Mouse (Mus musculus) embryonic fibroblast, embryonic 13.5 days (primary cell): ENCODE measurements around the gene Tox2. TPM values are rescaled to one million over a fixed set of nuclear protein-coding genes. Genes with fewer than 3 reads are reported as not detected.

ENCODE experiments used
- H3K27ac ChIP-seq: 2 replicates; pipeline ENCODE4 v1.5.1; 2012; ENCODE audit warnings: low read length, control low read depth, inconsistent platforms; ENCODE audit not compliant: insufficient read depth
- H3K4me1 ChIP-seq: 2 replicates; pipeline ENCODE4 v1.6.1; 2011; ENCODE audit warnings: low read length; ENCODE audit not compliant: control insufficient read depth, insufficient read depth
- H3K4me3 ChIP-seq: 2 replicates; pipeline ENCODE4 v1.5.1; 2011; ENCODE audit warnings: mild to moderate bottlenecking, control low read depth, low read length; ENCODE audit not compliant: insufficient read depth
- CTCF ChIP-seq: IDR thresholded peaks from 2 replicates; pipeline ENCODE4 v1.5.1; 2011; ENCODE audit warnings: mild to moderate bottlenecking, control low read depth, low read length, moderate library complexity, borderline replicate concordance; ENCODE audit not compliant: insufficient read depth
- POLR2A ChIP-seq: IDR thresholded peaks from 2 replicates; pipeline ENCODE4 v1.6.1; 2011; ENCODE audit warnings: low read depth, mild to moderate bottlenecking, control low read depth, low read length, moderate library complexity
- polyA plus RNA-seq: library from polyadenylated mRNA; stranded (reverse); fragments of >200 nt; gene quantifications from 2 replicates; pipeline ENCODE4 v1.2.4, GENCODE M21; 2011; ENCODE audit warnings: low read depth; ENCODE audit not compliant: missing spikeins, insufficient read length

Tox2 gene
- polyA plus RNA-seq, 1 experiment: not detected

GRCm38 (mm10) chr2:163275986-163276385, 73.1 kb downstream of the Tox2 start:
- Histone ChIP-seq H3K27ac (no peak overlapping the region), H3K4me1 (no peaks in the 10 kb centered on the region), H3K4me3 (no peak overlapping the region)
- no peak for TF ChIP-seq POLR2A
- no peak for TF ChIP-seq CTCF

GRCm38 (mm10) chr2:163277979-163278378, 75.1 kb downstream of the Tox2 start:
- Histone ChIP-seq H3K4me1 (no peaks in the 10 kb centered on the region), H3K27ac (no peak overlapping the region), H3K4me3 (no peak overlapping the region)
- TF ChIP-seq POLR2A: no peak
- no peak for TF ChIP-seq CTCF

- TF ChIP-seq POLR2A (no peak), CTCF (no peak)
- H3K4me3 ChIP-seq: no peak overlapping the region
- no peak overlapping the region for H3K27ac ChIP-seq
Measured at GRCm38 (mm10) chr2:163280636-163281322, 77.9 kb downstream of the Tox2 start.

GRCm38 (mm10) chr2:163284856-163285255, 81.9 kb downstream of the Tox2 start:
- H3K27ac ChIP-seq: no peak overlapping the region
- H3K4me3 ChIP-seq: no peak overlapping the region
- no peak for TF ChIP-seq POLR2A
- TF ChIP-seq CTCF: no peak
- no peaks in the 10 kb centered on the region for H3K4me1 ChIP-seq

More at GRCm38 (mm10) chr2:163280636-163281322, 77.9 kb downstream of the Tox2 start:
- H3K4me1 ChIP-seq: no peaks in the 10 kb centered on the region

GRCm38 (mm10) chr2:163285335-163285734, 82.4 kb downstream of the Tox2 start:
- Histone ChIP-seq H3K4me1 (no peaks in the 10 kb centered on the region), H3K27ac (no peak overlapping the region), H3K4me3 (no peak overlapping the region)
- TF ChIP-seq CTCF: no peak
- TF ChIP-seq POLR2A: no peak

- TF ChIP-seq POLR2A (no peak), CTCF (no peak)
- no peaks in the 10 kb centered on the region for H3K4me1 ChIP-seq
Measured at GRCm38 (mm10) chr2:163285762-163286161, 82.8 kb downstream of the Tox2 start.

GRCm38 (mm10) chr2:163288881-163289379, 86.0 kb downstream of the Tox2 start:
- H3K4me1 ChIP-seq: no peaks in the 10 kb centered on the region
- TF ChIP-seq CTCF (no peak), POLR2A (no peak)
- no peak overlapping the region for H3K27ac ChIP-seq
- no peak overlapping the region for H3K4me3 ChIP-seq

More at GRCm38 (mm10) chr2:163285762-163286161, 82.8 kb downstream of the Tox2 start:
- Histone ChIP-seq H3K27ac (no peak overlapping the region), H3K4me3 (no peak overlapping the region)

- Histone ChIP-seq H3K4me1 (no peaks in the 10 kb centered on the region), H3K4me3 (no peak overlapping the region), H3K27ac (no peak overlapping the region)
- TF ChIP-seq POLR2A (no peak), CTCF (no peak)
Measured at GRCm38 (mm10) chr2:163296999-163297630, 94.2 kb downstream of the Tox2 start.

- no peak for TF ChIP-seq CTCF
- no peak for TF ChIP-seq POLR2A
- H3K27ac ChIP-seq: no peak overlapping the region
- no peak overlapping the region for H3K4me3 ChIP-seq
Measured at GRCm38 (mm10) chr2:163300069-163301060, 97.4 kb downstream of the Tox2 start.

More at GRCm38 (mm10) chr2:163300069-163301060, 97.4 kb downstream of the Tox2 start:
- H3K4me1 ChIP-seq: no peaks in the 10 kb centered on the region
